10 mouse cellular contexts compared by ENCODE assay signal in genomic region chr15:103010847-103011555, GRCm38 (mm10). TPM values are rescaled to one million over a fixed set of nuclear protein-coding genes. Genes with fewer than 3 reads are reported as not detected.
A peak's percentile ranks its signal among the peaks of the same experiment; 100 is the strongest.
DNase-seq lines count a peak whose midpoint lies in the region; ATAC-seq lines count a peak whose summit lies in the region.
"Had no signal": no experiment of that assay in that cellular context is flagged by ENCODE, and none has a peak within 500 bp of the region (broad histone marks: within the 10 kb centered on the region; RNA-seq: fewer than 3 reads in every experiment).

No protein-coding gene starts in this region.

- H3K4me1 ChIP-seq in kidney, embryonic 16.5 days (ENCODE audit: insufficient read depth, low read length) = peaks cover 90% of the 10 kb centered on the region
- peaks cover 3% of the 10 kb centered on the region for H3K4me1 ChIP-seq in hindbrain, embryonic 16.5 days (ENCODE audit: control insufficient read depth, insufficient read depth, low read depth, low read length)
- peaks cover 93% of the 10 kb centered on the region for H3K4me1 ChIP-seq in neural tube, embryonic 14.5 days (ENCODE audit: control insufficient read depth, insufficient read depth, low read length)

- no peak for ATAC-seq in kidney, embryonic 16.5 days (ENCODE audit: low FRiP score, low TSS enrichment)
- no peak for ATAC-seq in hindbrain, embryonic 16.5 days
- ATAC-seq in neural tube, embryonic 14.5 days (ENCODE audit: low read depth) = no peak
- ATAC-seq: forebrain, embryonic 14.5 days had no signal

- no peaks in the 10 kb centered on the region for H3K9me3 ChIP-seq in kidney, embryonic 16.5 days (ENCODE audit: low read length)
- H3K9me3 ChIP-seq in hindbrain, embryonic 16.5 days (ENCODE audit: control insufficient read depth, low read length) = no peaks in the 10 kb centered on the region
- no peaks in the 10 kb centered on the region for H3K9me3 ChIP-seq in neural tube, embryonic 14.5 days (ENCODE audit: control insufficient read depth, low read length)

- 7% methylated on average over 28 of the region's 28 CpGs for WGBS in kidney, embryonic 16.5 days
- WGBS in hindbrain, embryonic 16.5 days = 3% methylated on average over 28 of the region's 28 CpGs
- WGBS in neural tube, embryonic 14.5 days = 5% methylated on average over 28 of the region's 28 CpGs

- H3K4me3 ChIP-seq in kidney, embryonic 16.5 days (ENCODE audit: low read length) = peak overlapping the region; percentile 22
- peak overlapping the region; percentile 6 for H3K4me3 ChIP-seq in hindbrain, embryonic 16.5 days (ENCODE audit: low read length)
- peak overlapping the region; percentile 34 for H3K4me3 ChIP-seq in neural tube, embryonic 14.5 days (ENCODE audit: low read depth, low read length)

- peaks cover 42% of the 10 kb centered on the region for H3K27me3 ChIP-seq in kidney, embryonic 16.5 days (ENCODE audit: insufficient read depth, low read length)
- peaks cover 66% of the 10 kb centered on the region for H3K27me3 ChIP-seq in hindbrain, embryonic 16.5 days (replicated peaks; ENCODE audit: control insufficient read depth, insufficient read depth, low read length)
- H3K27me3 ChIP-seq in neural tube, embryonic 14.5 days (ENCODE audit: control insufficient read depth, insufficient read depth, low read length) = no peaks in the 10 kb centered on the region

- peak overlapping the region; percentile 52 for H3K4me2 ChIP-seq in kidney, embryonic 16.5 days (replicated peaks; ENCODE audit: low read depth, low read length)
- H3K4me2 ChIP-seq in hindbrain, embryonic 16.5 days (ENCODE audit: low read length) = peak overlapping the region; percentile 37
- H3K4me2 ChIP-seq in neural tube, embryonic 14.5 days (ENCODE audit: low read depth, low read length) = peak overlapping the region; percentile 83

- H3K27ac ChIP-seq in kidney, embryonic 16.5 days (ENCODE audit: low read length) = peak overlapping the region; percentile 76
- H3K27ac ChIP-seq in hindbrain, embryonic 16.5 days (ENCODE audit: low read depth, low read length) = no peak overlapping the region
- H3K27ac ChIP-seq in neural tube, embryonic 14.5 days (ENCODE audit: low read depth, low read length) = peak overlapping the region; percentile 78

- H3K36me3 ChIP-seq in kidney, embryonic 16.5 days (ENCODE audit: insufficient read depth, low read length) = no peaks in the 10 kb centered on the region; the same call in 1 of the 2 replicates
- H3K36me3 ChIP-seq in hindbrain, embryonic 16.5 days (ENCODE audit: control insufficient read depth, insufficient read depth, low read length) = no peaks in the 10 kb centered on the region
- H3K36me3 ChIP-seq in neural tube, embryonic 14.5 days (ENCODE audit: control insufficient read depth, insufficient read depth, low read length) = 0 out of 2 replicates have a peak, but pooled peaks cover 4% of the 10 kb centered on the region

- H3K9ac ChIP-seq in kidney, embryonic 16.5 days (replicated peaks; ENCODE audit: low read length) = peak overlapping the region; percentile 64
- H3K9ac ChIP-seq in hindbrain, embryonic 16.5 days (ENCODE audit: low read depth, low read length) = peak overlapping the region; percentile 9; the same call in 1 of the 2 replicates
- peak overlapping the region; percentile 44 for H3K9ac ChIP-seq in neural tube, embryonic 14.5 days (replicated peaks; ENCODE audit: low read depth, low read length)

- DNase-seq in kidney, adult 9 months = no peak
- peak; percentile 47 to 56 for DNase-seq in adrenal gland, postnatal 36 days
- DNase-seq in spleen, postnatal 4 days (ENCODE audit: low spot score in 2 of 2) = no peak
- no peak for DNase-seq in layer of hippocampus, adult 11-12 months (ENCODE audit: low spot score)
- DNase-seq: thymus, postnatal 14 days had no signal

RNA-seq across cellular contexts. Expression of gene Hoxc4, which starts 7.7 kb away (rescaled TPM):
- 6.9 and 8.6 TPM in 2 replicates for polyA plus RNA-seq in kidney, embryonic 16.5 days (2015; fragmentation: Nextera tagmentation; extraction: Ambion mirVana)
- 1 to 10 TPM; 5.9 to 6.6 TPM for total RNA-seq in adrenal gland, postnatal 36 days (2021)
- polyA plus RNA-seq in hindbrain, embryonic 16.5 days (2015; fragmentation: Nextera tagmentation; extraction: Ambion mirVana) = 57.7 and 61.2 TPM in 2 replicates
- polyA plus RNA-seq in neural tube, embryonic 14.5 days (2014; fragmentation: Nextera tagmentation; extraction: Ambion mirVana) = 19.0 and 24.0 TPM in 2 replicates
- total RNA-seq: common myeloid progenitor, adult 5-6 weeks had no signal
- polyA plus RNA-seq: forebrain, embryonic 14.5 days had no signal

RNA-seq across cellular contexts. Expression of gene Hoxc6, which starts 12.9 kb away (rescaled TPM):
- 7.6 and 11.0 TPM in 2 replicates for polyA plus RNA-seq in kidney, embryonic 16.5 days (2015; fragmentation: Nextera tagmentation; extraction: Ambion mirVana)
- 10 to 100 TPM; 43.2 to 46.3 TPM for total RNA-seq in adrenal gland, postnatal 36 days (2021)
- polyA plus RNA-seq in hindbrain, embryonic 16.5 days (2015; fragmentation: Nextera tagmentation; extraction: Ambion mirVana) = 4.0 and 9.0 TPM in 2 replicates
- polyA plus RNA-seq in neural tube, embryonic 14.5 days (2014; fragmentation: Nextera tagmentation; extraction: Ambion mirVana) = 23.0 and 38.7 TPM in 2 replicates
- total RNA-seq: common myeloid progenitor, adult 5-6 weeks had no signal
- polyA plus RNA-seq: forebrain, embryonic 14.5 days had no signal

RNA-seq across cellular contexts. Expression of gene Hoxc8, which starts 20.6 kb away (rescaled TPM):
- 6.6 and 9.2 TPM in 2 replicates for polyA plus RNA-seq in kidney, embryonic 16.5 days (2015; fragmentation: Nextera tagmentation; extraction: Ambion mirVana)
- total RNA-seq in adrenal gland, postnatal 36 days (2021) = 10 to 100 TPM; 25.4 to 29.5 TPM
- polyA plus RNA-seq in hindbrain, embryonic 16.5 days (2015; fragmentation: Nextera tagmentation; extraction: Ambion mirVana) = 3.2 and 9.9 TPM in 2 replicates
- 50.1 and 136 TPM in 2 replicates for polyA plus RNA-seq in neural tube, embryonic 14.5 days (2014; fragmentation: Nextera tagmentation; extraction: Ambion mirVana)
- total RNA-seq: common myeloid progenitor, adult 5-6 weeks had no signal
- polyA plus RNA-seq: forebrain, embryonic 14.5 days had no signal

RNA-seq across cellular contexts. Expression of gene Hoxc9, which starts 34.8 kb away (rescaled TPM):
- polyA plus RNA-seq in kidney, embryonic 16.5 days (2015; fragmentation: Nextera tagmentation; extraction: Ambion mirVana) = 7.4 and 9.2 TPM in 2 replicates
- under 1 TPM; 0.72 to 0.96 TPM for total RNA-seq in adrenal gland, postnatal 36 days (2021)
- 0.16 and 0.31 TPM in 2 replicates for polyA plus RNA-seq in hindbrain, embryonic 16.5 days (2015; fragmentation: Nextera tagmentation; extraction: Ambion mirVana)
- 46.9 and 49.8 TPM in 2 replicates for polyA plus RNA-seq in neural tube, embryonic 14.5 days (2014; fragmentation: Nextera tagmentation; extraction: Ambion mirVana)
- total RNA-seq: common myeloid progenitor, adult 5-6 weeks had no signal
- polyA plus RNA-seq: forebrain, embryonic 14.5 days had no signal

RNA-seq across cellular contexts. Expression of gene Hoxc5, which starts 43.8 kb away (rescaled TPM):
- 4.3 and 5.9 TPM in 2 replicates for polyA plus RNA-seq in kidney, embryonic 16.5 days (2015; fragmentation: Nextera tagmentation; extraction: Ambion mirVana)
- total RNA-seq in adrenal gland, postnatal 36 days (2021) = 1 to 10 TPM; 5.7 to 6.2 TPM
- 19.1 and 20.4 TPM in 2 replicates for polyA plus RNA-seq in hindbrain, embryonic 16.5 days (2015; fragmentation: Nextera tagmentation; extraction: Ambion mirVana)
- 3.6 and 10.2 TPM in 2 replicates for polyA plus RNA-seq in neural tube, embryonic 14.5 days (2014; fragmentation: Nextera tagmentation; extraction: Ambion mirVana)
- total RNA-seq: common myeloid progenitor, adult 5-6 weeks had no signal
- polyA plus RNA-seq: forebrain, embryonic 14.5 days had no signal

Comparison
In these comparisons a context has a peak if more than half of its experiments do, and no peak if none do; other contexts are left out.
1. H3K9ac ChIP-seq: peak in every context shown above with its lines; median percentile 64 in kidney, embryonic 16.5 days; 44 in neural tube, embryonic 14.5 days; 9 in hindbrain, embryonic 16.5 days.
2. DNase-seq: peak in adrenal gland, postnatal 36 days (2 of 2); none in kidney, adult 9 months (single experiment), spleen, postnatal 4 days (0 of 2) and layer of hippocampus, adult 11-12 months (single experiment).
3. Peak in every context shown above with its lines, with median percentiles within 50 percentile points of each other: H3K4me2 ChIP-seq and H3K4me3 ChIP-seq.